Mouse (Mus musculus) lung, postnatal 4 days (tissue): ENCODE measurements around the gene Hoxd3.

ENCODE experiments used
- DNase-seq, 2 experiments: peaks; one replicate each; pipeline ENCODE4 v3.0.0; 2021

The Hoxd3 gene

DNA sequence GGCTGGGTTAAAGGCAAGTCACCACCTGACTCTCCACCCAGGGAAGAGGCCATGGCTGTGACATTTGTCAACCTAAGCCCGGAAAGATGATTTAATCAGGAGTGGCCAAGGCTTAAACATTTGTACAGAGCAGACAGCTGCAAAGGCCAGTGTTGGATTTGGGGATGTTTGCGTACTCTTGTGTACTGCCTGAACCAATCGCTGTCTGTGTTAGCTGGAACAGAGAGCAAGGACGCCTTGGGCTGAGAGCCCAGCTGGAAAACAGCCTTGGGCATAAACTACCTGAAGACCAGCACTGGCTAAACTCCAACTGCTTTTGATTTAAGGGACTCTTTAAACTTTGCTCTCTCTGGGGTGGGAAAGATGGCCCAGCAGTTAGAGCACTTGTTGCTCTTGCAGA lies 3.1 kb upstream of the Hoxd3 start:
- no peak for DNase-seq

DNA sequence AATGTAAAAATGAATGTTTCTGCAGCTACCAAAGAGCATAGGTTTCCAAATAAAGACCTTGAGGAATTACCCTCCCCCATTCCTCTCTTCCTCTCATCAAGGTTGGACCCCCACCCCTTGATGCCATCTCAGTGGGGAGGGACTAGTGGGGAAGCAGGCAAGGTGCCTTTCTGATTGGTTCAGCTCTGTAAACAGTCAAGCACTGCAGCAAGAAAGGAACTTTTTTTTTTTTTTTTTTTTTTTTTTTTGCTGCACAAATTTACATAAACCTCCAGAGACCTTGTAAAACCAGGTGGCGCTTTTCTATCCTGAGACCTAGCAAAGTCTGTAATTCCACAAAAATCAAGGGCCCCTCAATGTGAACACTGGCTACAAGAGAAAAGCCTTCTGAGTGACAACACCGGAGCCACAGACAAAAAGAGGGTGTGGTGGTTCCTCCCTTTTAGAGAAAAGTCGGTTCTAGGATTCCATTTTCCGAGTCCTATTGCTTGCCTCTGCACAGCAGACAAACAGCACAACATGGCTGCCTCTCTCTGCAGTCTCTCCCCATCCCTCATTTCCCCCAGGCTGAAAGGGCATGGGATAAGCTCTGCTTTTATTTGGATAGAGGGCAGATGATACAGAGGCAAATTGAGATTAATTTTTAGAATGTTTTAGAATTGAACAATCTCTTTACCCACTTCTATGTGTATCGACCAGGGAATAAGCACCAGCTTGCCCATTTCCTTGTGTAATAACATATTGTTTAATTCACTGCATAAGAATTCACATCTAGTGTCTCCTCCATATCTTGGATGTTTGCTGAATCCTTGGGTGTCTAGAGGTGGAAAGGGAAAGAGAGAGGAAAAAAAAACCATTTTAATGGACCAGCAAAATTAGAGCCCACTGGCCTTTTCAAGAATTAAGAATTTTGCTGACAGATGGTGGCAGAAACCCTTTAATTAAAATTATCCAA lies 2.0 kb upstream of the Hoxd3 start:
- DNase-seq = no peak

DNA sequence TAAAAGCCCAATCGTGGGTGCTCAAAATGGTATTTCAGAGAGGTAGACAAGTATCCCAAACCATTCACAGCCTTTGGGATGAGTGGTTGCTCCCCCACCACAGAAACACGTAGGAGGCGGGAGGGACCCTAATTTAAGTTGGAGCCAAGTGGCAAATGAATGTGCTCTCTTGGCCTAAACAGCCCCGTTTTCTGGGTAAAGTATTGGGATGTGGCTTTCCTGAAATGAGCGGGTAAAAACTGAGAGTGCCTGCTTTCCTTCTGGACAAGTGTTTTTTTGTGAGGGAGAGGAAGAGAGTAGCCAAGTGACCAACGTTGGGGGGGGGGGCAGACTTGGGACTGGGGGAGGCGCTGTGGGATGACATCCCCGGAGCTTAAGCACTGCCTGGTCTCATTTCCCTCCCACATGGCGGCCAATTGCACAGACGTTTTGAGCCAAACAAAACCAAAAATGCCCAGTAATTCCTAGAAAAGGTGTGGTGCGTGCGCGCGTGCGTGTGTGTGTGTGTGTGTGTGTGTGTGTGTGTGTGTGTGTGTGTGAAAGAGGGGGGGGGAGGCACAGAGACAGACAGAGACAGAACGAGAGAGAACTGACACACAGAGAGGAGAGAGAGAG lies 691 bp upstream of the Hoxd3 start:
- no peak for DNase-seq

DNA sequence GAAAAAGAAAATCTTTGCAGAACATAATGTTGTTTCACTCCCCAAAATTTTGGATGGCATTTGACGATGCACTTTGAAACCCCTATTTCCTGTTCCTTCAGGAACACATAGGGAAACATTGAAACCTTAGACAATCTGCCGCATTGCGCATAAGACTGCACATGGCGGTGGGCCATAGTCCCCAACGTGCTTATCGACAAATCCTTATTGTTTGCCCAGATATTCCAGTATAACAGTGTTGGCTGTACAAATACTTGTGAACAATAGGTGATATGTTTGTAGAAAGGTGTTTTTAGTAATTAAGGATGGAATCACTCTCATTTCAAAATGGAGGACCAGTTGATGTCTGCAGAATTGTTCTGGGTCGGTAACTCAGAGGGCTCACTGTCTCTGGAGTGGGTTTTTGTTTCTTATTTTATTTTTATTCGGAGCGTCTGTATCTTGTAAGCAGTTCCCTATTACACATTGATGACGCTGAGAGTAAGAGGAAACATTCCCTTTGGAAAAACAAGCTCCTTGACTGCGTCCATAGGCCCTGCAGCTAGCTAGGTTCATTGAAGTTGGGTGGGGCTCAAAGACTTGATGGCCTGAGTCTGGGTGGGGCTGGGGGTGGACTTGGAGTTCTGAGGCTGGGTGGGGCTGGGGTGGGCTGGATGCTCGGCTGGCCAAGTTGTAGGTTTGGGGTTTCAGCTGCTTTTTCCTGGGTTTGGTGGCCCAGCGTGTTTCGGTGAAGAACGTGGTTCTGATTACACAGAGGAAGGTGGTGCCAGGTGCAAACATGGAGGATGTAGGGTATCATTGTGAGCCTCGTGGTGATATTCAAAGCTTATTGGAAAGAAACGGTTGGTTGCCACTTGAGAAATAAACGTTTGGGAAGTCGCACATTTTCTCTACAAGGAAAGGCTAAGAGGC lies 1.8 kb downstream of the Hoxd3 start:
- DNase-seq = no peak

DNA sequence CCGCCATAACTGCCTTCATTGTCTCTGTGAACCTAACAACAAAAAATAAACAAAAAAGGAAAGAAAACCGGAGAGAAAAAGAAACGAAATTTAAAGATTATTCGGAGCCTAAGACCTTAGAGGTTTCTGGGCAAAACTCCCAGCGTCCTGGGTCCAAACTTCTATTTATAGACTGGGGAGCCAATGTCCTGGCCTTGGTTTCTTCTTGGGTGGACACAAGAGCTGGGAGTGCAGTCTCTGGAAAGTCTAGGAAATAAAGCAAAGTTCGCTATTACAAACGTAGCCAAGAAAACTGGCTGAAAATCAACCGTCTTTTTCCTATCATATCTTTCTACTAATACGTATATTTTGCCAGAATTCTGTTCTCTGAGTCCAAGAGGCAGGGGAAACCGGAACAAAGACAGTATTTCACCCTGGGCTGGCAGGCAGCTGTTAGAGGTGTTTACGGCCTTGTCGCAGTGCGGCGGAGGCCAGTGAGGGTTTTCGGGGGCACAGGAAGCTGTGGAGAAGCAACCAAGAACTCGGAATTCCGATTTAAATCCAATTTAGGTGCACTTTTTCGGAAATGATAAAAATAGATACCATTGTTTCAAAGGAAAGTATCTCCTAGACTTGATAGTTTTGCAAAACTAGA lies 2.5 kb downstream of the Hoxd3 start:
- DNase-seq = no peak

DNA sequence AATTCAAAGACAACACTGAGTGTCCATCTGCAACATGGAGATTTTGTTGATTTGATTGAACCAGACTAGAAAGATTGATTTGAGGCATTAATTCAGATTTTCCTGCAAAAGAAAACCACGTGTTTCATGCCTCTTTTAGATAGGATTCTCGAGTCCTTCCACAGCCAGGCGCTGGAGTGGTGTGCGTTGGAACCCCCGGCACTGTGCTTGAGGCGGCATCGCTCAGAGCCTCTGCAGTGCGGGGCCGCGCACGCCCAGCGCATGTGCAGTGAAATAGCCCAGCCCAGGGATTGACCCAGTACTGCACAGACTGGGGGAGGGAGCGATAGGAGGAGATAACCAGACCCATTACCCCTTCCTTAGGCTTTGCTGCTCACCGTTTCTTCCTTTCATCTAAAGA lies 3.2 kb downstream of the Hoxd3 start:
- DNase-seq = no peak

DNA sequence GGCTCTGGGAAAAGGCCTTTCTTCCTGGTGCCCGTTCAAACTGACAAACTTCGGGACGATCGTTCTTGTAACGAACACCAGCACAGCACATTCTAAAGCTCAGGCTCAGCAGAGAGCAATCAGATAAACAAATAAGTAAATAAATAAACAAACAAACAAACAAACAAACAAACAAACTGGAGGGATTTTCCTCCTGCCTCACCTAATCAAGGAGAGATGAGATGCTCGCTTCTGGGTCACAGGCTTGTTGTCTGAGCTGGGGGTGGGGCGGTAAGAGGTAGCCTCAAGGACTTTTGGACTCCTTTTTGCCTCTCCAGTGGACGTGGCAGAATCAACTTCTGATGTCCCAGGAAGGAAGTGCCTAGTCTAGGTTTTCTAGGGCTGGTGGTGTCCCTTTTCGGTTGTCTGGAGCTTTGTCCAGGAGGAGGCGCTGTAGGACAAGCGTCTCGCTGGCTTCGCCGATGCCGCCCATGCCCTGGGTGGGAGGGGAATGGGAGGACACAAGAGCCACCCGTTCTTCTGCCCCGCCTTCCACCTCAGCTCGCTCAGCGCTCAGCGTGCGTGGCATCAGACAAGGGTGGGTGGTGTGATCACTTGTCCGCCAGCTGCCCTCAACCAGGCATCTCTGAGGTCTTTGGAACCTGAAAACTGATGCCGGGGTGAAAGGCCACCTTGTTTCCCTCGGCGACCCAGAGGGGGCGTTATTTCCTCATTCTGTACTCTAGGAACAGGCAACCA lies 3.9 kb downstream of the Hoxd3 start:
- DNase-seq = peak; percentile 85 to 91

DNA sequence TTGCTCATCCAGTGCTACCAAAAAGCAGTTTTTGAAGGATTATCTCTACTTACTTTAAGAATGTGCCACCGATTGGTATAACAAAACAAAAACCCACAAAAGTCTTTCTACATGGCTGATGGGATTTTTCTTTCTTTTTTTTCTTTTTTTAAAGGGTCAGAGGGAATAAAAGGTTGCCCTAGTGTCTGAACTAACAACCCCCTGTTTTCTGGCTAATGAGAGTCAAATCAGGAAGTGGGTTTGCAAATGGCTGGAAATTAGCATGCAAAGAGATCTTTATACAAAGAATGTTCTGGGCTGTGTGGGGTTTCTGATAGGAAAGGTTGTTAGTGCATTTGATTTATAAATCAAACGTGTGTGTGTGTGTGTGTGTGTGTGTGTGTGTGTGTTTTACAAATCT lies 8.7 kb downstream of the Hoxd3 start:
- DNase-seq = no peak

DNA sequence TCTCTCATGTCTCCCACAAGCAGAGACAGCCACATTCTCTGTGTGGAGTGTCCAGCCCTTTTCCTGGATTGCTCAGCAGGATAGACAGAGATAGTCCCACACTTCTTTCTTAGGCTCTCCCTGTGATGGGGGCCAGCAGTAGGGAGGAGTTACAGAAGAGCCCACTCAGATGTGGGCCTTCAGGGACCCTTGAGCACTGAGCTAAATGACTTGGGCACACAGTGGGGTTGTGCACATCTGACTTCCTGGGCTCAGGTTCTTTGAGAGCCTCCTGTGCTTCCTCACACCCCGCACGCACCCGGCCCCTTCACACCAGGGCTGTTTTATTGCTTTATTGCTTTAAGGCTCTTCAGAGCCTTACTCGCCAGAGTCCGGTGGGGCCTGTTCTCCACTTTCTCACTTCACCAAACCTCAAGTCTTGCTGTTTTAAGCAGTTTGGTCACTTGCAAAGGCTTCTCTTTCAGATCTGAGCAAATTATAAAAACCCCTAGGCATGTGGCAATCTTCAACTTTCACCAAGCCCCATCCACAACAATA lies 9.3 kb downstream of the Hoxd3 start:
- no peak for DNase-seq

DNA sequence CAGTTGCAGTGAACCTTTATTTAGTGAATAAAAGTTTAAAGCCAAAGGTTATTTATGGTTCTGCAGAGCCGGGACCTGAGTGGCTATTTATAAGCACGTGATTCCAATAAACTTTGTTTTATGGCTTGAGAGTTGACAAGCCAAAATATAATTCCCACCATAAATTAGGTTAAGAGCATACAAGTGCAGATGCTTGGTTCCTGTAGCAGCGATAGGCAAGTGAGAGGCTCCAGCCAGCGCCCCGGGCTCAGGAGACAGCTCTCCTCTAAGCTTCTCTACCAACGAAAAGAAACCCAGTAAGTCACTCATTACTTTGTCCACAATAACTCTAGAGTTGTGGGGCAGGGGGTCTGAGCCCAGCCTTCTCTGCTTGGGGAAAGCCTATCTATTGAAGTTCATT lies 10.2 kb downstream of the Hoxd3 start:
- DNase-seq = no peak

DNA sequence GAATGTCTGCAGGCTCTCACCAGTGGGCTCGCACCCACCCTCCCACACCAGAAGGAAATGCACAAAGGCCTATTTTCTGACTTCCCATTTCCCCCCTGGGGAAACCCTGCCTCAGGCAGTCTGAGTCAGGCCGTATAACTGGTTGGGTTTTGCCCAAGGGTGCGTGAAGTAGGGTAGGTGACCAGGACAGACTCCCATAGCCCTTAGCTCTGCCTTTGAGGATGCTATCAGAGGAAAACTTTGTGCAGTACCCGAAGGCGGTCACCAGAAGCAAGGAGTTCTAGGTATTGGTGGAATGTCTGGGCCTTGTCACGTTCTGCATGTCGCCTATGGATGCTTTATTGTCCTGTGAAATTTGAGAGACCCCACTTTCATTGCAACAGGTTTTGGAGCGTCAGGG lies 11.2 kb downstream of the Hoxd3 start:
- no peak for DNase-seq

DNA sequence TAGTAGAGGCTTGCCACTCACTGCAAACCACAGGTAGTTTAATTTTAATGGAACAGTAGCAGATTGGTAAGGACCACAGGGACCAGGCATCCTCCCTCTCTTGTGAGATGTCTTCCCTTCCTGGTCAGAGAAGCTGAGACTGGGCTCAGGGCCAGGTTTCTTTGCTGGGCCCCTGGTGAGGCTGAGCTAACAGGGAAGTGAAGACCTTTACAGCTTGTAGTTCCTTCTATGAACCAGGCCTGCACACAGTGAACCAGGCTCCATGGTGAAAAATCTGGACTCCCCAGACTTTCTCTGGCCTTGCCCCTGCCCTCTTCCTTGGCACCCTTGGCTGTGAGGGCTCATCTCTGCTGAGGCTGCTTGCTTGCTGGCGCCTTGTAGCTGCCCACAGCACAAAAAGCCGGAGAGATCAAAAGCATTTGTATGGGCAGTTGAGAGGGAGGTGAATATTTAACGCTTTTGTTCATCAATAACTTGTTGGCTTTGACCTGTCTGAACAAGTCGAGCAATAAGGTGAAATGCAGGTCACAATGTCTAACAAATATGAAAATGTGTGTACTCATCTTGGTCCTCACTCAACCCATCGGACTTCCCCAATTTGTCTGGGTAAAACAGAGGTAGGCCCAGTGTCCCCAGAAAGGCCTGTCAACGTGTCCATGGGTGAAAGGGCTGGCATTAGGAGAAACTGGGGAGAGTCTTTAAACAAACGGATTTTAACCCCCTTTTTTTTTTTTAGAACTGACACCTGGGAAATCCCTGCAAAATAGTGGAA lies 12.7 kb downstream of the Hoxd3 start:
- DNase-seq = no peak

DNA sequence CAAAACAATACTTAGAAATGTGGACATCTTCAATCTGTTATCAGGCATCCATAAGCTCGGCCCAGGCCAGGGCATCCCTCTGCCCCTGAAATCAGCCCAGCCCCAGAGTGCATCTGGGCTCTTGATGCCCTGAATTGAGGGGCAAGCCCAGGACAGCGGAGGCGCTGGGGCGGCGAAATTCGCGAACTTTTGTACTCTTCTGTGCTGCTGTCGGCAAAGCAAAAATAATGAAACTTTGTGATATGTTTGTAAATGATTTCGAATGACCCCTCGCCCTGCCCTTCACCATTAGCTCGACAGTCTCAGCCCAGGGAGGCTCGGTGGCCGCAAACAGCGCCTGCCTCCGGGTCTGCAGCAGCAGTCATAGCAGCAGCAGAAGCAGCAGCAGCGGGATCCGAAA lies 13.4 kb downstream of the Hoxd3 start:
- DNase-seq = no peak

DNA sequence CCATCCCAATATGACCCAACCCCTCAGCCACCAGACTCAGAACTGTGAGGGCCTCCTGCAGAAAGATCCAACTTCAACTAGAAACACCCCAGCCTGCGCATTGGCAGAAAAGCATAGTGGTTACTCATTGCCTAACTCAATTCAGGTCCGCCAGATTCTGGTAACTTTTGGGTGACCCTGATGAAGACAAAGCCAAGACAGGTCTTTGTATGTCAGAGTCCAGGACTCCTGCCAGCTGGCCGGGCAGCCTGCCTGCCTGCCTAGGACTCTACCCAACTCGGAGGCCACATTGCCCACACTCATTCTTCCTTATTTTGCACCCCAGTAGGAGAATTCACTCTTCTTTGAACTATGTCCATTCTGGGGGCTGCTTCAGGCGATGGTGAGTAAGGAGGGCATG lies 14.8 kb downstream of the Hoxd3 start, which contains the start of gene Gm28230:
Gene Gm28230, plus strand, starts transcription at position 178 of the 400 bp plus-strand sequence.
- DNase-seq = no peak

DNA sequence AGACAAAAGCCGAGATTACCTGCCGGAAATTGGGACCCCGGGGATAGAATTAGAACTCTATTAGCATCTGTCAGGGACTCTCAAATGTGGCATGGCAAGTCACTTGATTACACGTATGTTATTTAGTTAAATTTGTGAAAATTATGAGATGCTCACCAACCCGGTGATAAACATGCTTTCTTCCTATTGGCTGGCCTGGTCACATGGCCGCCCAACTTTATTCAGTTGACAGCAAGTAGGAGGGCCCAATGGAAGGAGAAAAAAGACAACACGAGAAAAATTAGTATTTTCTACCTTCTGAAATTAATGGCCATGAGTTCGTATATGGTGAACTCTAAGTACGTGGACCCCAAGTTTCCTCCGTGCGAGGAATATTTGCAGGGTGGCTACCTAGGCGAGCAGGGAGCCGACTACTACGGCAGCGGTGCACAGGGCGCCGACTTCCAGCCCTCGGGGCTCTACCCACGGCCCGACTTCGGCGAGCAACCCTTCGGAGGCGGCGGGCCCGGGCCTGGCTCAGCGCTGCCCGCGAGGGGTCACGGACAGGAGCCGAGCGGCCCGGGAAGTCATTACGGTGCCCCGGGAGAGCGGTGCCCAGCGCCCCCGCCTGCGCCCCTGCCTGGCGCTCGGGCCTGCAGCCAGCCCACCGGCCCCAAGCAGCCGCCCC lies 15.4 kb downstream of the Hoxd3 start:
- DNase-seq = no peak

DNA sequence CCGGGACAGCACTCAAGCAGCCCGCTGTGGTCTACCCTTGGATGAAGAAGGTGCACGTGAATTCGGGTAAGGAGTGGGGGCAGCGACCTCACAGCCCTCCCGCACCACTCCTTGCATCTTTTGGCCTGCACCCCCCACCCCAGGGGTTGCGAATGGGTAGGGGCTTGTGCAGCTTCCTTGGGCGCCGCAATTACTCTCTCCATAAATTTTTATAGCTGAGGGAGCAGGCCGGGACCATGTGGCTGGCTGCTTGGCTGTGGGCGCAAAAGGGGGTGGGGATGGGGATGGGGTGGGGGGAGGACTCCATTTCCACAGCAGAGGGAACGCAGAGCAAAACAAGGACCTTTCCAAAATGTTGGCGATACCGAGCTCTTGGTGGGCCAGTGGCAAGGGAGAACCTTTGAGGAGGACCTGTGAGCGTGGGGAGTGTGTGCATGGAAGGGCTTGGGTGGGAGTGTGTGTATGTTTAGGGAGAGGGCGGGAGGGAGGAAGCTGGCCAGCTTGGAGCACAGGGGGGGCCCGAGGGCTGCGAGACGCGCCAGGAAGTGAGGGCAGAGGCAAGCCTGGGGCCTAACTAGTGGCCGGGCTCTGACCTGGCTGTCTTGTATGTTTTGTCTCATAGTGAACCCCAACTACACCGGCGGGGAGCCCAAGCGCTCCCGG lies 16.0 kb downstream of the Hoxd3 start:
- no peak for DNase-seq

DNA sequence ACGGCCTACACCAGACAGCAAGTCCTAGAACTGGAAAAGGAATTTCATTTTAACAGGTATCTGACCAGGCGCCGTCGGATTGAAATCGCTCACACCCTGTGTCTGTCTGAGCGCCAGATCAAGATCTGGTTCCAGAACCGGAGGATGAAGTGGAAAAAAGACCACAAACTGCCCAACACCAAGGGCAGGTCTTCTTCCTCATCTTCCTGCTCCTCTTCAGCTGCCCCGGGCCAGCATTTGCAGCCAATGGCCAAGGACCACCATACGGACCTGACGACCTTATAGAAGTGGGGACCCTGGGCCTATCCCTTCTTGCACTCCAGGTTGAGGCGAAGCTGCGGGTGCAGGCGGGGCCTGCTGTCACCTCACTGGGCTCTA lies 16.6 kb downstream of the Hoxd3 start:
- no peak for DNase-seq

DNA sequence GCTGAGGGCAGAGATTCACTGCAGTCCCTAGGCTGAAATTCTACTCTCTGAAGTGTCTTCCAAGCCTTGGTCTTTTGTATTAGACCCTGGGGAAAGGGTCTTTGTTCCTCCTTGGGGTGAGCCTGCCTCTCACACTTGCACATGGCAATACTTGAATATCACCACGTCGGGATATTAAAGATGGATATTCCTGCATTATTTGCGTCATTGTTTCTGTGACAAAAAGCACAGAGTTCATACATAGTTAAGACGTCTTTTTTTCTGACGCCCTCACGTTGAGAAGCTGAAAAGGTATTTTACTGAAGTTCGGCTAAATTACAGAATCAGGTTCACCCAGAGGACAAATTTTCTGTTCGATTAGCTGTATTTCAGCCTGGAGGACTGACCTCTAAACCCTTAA lies 18.6 kb downstream of the Hoxd3 start:
- no peak for DNase-seq

DNA sequence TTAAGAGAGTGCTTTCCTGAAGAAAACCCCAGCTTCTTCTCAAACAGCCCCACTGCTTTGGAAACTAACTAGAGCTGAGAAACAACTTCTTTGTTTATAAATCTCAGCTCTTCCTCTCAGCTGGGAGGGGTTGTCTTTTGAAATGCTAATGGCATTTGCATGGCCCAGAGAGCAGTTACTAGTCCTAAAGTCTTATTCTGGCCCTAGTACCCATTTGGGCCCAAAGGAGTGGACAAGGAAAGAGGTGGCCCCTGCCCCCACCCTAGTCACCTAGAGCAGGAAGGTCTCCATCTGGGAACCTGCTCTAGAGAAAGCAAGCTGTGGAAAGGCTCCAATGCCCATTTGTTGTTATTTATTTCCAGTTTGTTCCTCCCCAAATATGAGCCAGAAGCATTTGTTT lies 19.3 kb downstream of the Hoxd3 start:
- no peak for DNase-seq
